8 mouse cellular contexts compared by ENCODE assay signal in genomic region chr3:51881981-51882380, GRCm38 (mm10).
DNase-seq lines count a peak whose midpoint lies in the region; ATAC-seq and TF ChIP-seq lines count a peak whose summit lies in the region.

No protein-coding gene starts in this region.

- no peaks in the 10 kb centered on the region for H3K9me3 ChIP-seq in limb, embryonic 13.5 days

- no peaks in the 10 kb centered on the region for H3K27me3 ChIP-seq in heart, adult 2 months (ENCODE audit: control insufficient read depth, insufficient read depth, low read length)
- no peaks in the 10 kb centered on the region for H3K27me3 ChIP-seq in limb, embryonic 13.5 days

- TF ChIP-seq POLR2A in heart, adult 2 months (IDR thresholded peaks at IDR 0.05; ENCODE audit: insufficient read depth, low read depth, low read length), result no peak

- H3K79me2 ChIP-seq in heart, adult 2 months (replicated peaks; ENCODE audit: control insufficient read depth, insufficient read depth, low read length), result no peaks in the 10 kb centered on the region

- peak; percentile 62; the same call in 1 of the 2 replicates for TF ChIP-seq EP300 in heart, adult 2 months (IDR thresholded peaks at IDR 0.05; ENCODE audit: insufficient read depth, low read depth, low read length)

- H3K4me3 ChIP-seq in heart, adult 2 months, result no peak overlapping the region
- no peak overlapping the region for H3K4me3 ChIP-seq in limb, embryonic 13.5 days

- peak; percentile 38 for DNase-seq in gastrocnemius, postnatal 25 days
- no peak for DNase-seq in gastrocnemius, adult 8-10 months (ENCODE audit: low spot score in 2 of 2)
- DNase-seq in heart, adult 2 months, result peak; percentile 51 to 62
- DNase-seq in skeletal muscle tissue, adult 2 months (ENCODE audit: low read depth, low spot score), result peak; percentile 50
- DNase-seq in left cerebral cortex, postnatal 10 days (ENCODE audit: extremely low spot score in 1 of 2, low spot score in 2 of 2), result no peak
- no peak for DNase-seq in layer of hippocampus, adult 18-20 months (ENCODE audit: low spot score in 2 of 2)
- DNase-seq in cerebellum, adult 18-20 months, result no peak

- no peak overlapping the region for H3K27ac ChIP-seq in heart, adult 2 months
- no peak overlapping the region for H3K27ac ChIP-seq in limb, embryonic 13.5 days

- no peak for TF ChIP-seq CTCF in heart, adult 2 months (IDR thresholded peaks at IDR 0.05)

- peaks cover 6% of the 10 kb centered on the region for H3K4me1 ChIP-seq in heart, adult 2 months (ENCODE audit: control insufficient read depth, insufficient read depth, low read length)
- peaks cover 41% of the 10 kb centered on the region for H3K4me1 ChIP-seq in limb, embryonic 13.5 days

- intact Hi-C loops in heart, adult 2 months (cut with DNase I), result loop anchor here (5.0 kb wide), 2 partner anchors 85 to 180 kb away; no protein-coding TSS in a partner anchor
- intact Hi-C loops in left cerebral cortex, postnatal 10 days (cut with DNase I), result loop anchor here (10.0 kb wide), 2 partner anchors 123 to 223 kb away; partner anchors contain the start of gene Maml3

- ATAC-seq in limb, embryonic 13.5 days (ENCODE audit: low FRiP score, low read depth), result peak; percentile 40

- no peak overlapping the region for H3K9ac ChIP-seq in heart, adult 2 months (ENCODE audit: low read depth, low read length)
- no peak overlapping the region for H3K9ac ChIP-seq in limb, embryonic 13.5 days

- H3K4me2 ChIP-seq in limb, embryonic 13.5 days (replicated peaks), result no peak overlapping the region

- WGBS in heart, adult 2 months, result 16% methylated on average over 10 of the region's 10 CpGs
- WGBS in limb, embryonic 13.5 days, result 32% methylated on average over 10 of the region's 10 CpGs

- H3K36me3 ChIP-seq in heart, adult 2 months (ENCODE audit: control insufficient read depth, insufficient read depth, low read length), result no peaks in the 10 kb centered on the region
- H3K36me3 ChIP-seq in limb, embryonic 13.5 days, result no peaks in the 10 kb centered on the region

Comparison
In these comparisons a context has a peak if more than half of its experiments do, and no peak if none do; other contexts are left out.
1. DNase-seq: peak in gastrocnemius, postnatal 25 days (single experiment), heart, adult 2 months (2 of 2) and skeletal muscle tissue, adult 2 months (single experiment); none in gastrocnemius, adult 8-10 months (0 of 2), left cerebral cortex, postnatal 10 days (0 of 2), layer of hippocampus, adult 18-20 months (0 of 2) and cerebellum, adult 18-20 months (0 of 2).